Mouse (Mus musculus): ENCODE results near the gene Gm10570. TPM values are rescaled to one million over a fixed set of nuclear protein-coding genes. Genes with fewer than 3 reads are reported as not detected.

Gene Gm10570
- total and polyA plus RNA-seq, 2 experiments from 2014 or later: 1.3 to 4.5 TPM

DNA sequence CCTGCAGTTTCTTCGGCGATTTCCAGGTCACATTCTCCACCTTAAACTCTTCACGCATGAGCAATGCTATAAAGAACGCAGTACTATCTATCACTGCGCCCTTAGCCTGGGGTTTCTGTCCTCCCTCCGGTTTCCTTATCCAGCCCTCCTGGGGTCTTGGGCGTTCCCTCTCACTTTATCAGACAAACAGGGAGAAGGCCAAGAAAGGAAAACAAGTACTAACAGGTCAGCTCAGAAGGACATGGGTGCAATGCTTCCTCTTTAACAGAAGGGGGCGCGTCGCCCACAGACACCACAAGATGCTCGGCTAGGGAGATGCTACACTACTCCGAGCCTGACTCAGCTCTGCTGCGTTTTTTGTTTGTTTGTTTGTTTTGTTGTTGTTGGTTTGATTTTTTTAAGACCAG, 11.3 kb downstream of the Gm10570 start:
- Histone ChIP-seq H3K36me3 (ENCODE audit: insufficient read depth, low read length) (no peaks in the 10 kb centered on the region), H3K4me3 (ENCODE audit: low read length) (no peak overlapping the region), H3K9ac (replicated peaks; ENCODE audit: low read length) (no peak overlapping the region), H3K27ac (no peak overlapping the region), H3K9me3 (ENCODE audit: low read length) (no peaks in the 10 kb centered on the region), H3K27me3 (ENCODE audit: insufficient read depth, low read length) (no peaks in the 10 kb centered on the region), H3K4me1 (ENCODE audit: insufficient read depth, low read length) (no peaks in the 10 kb centered on the region; the same call in 1 of the 2 replicates), H3K4me2 (ENCODE audit: low read depth, low read length) (no peak overlapping the region)
- peak; percentile 82 for TF ChIP-seq CTCF (IDR thresholded peaks at IDR 0.05; ENCODE audit: low read depth)
- 18% methylated on average over 13 of the region's 13 CpGs for WGBS
- ATAC-seq (no peak), DNase-seq (ENCODE audit: low spot score) (peak; percentile 69)

- H3K4me2 ChIP-seq (ENCODE audit: low read depth, low read length): no peak overlapping the region
- no peak for DNase-seq (ENCODE audit: low spot score)
- ATAC-seq: no peak
- H3K36me3 ChIP-seq (ENCODE audit: insufficient read depth, low read length): no peaks in the 10 kb centered on the region
- H3K9me3 ChIP-seq (ENCODE audit: low read length): no peaks in the 10 kb centered on the region
- no peak for TF ChIP-seq CTCF (IDR thresholded peaks at IDR 0.05; ENCODE audit: low read depth)
- H3K9ac ChIP-seq (replicated peaks; ENCODE audit: low read length): no peak overlapping the region
- 83% methylated on average over 13 of the region's 13 CpGs for WGBS
- H3K4me3 ChIP-seq (ENCODE audit: low read length): no peak overlapping the region
- no peaks in the 10 kb centered on the region; the same call in 1 of the 2 replicates for H3K4me1 ChIP-seq (ENCODE audit: insufficient read depth, low read length)
- no peak overlapping the region for H3K27ac ChIP-seq
- no peaks in the 10 kb centered on the region for H3K27me3 ChIP-seq (ENCODE audit: insufficient read depth, low read length)
Measured at GRCm38 (mm10) chr4:130296243-130296965, 12.1 kb downstream of the Gm10570 start.

DNA sequence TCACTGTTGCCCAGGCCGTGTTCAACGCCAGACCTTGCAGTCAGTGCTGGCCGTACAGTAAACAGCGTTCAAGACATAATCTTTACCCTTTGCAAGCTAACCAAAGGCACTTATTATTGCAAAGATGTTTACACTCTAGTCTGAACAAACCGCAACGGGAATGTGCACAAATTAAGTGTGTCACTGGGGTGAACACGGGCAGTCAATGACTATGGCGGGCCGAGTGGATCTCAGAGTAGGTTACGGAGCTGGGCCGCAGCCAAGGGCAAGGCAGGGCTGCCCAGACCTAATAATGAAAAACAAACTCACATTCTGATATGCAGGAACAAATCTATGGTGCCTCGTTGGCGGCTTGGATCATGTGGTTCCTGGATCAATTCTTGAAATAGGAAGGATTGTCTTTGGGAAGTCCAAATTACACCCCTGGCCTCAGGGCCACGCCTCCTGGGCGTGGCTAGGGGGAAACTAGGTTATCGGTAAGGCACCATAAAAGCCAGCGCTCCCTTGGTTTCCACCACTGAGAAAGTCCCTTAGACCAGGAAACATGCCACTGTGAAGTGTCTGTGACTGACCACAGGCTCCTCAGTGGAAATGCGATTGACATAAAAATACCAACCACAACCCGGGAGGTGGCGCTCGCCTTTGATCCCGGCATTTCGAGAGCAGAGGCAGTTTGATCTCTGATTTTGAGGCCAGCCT, 13.3 kb downstream of the Gm10570 start:
- no peak for DNase-seq (ENCODE audit: low spot score)
- Histone ChIP-seq H3K4me3 (ENCODE audit: low read length) (no peak overlapping the region), H3K27ac (no peak overlapping the region), H3K36me3 (ENCODE audit: insufficient read depth, low read length) (no peaks in the 10 kb centered on the region), H3K9ac (replicated peaks; ENCODE audit: low read length) (no peak overlapping the region), H3K27me3 (ENCODE audit: insufficient read depth, low read length) (no peaks in the 10 kb centered on the region), H3K4me2 (ENCODE audit: low read depth, low read length) (no peak overlapping the region), H3K9me3 (ENCODE audit: low read length) (no peaks in the 10 kb centered on the region), H3K4me1 (ENCODE audit: insufficient read depth, low read length) (no peaks in the 10 kb centered on the region; the same call in 1 of the 2 replicates)
- ATAC-seq: no peak
- TF ChIP-seq CTCF (IDR thresholded peaks at IDR 0.05; ENCODE audit: low read depth): peak; percentile 20; the same call in 1 of the 2 replicates
- WGBS: 53% methylated on average over 23 of the region's 23 CpGs

GRCm38 (mm10) chr4:130294513-130294912, 14.0 kb downstream of the Gm10570 start:
- no peak for DNase-seq (ENCODE audit: low spot score)
- 83% methylated on average over 8 of the region's 8 CpGs for WGBS
- no peak for ATAC-seq
- no peak for TF ChIP-seq CTCF (IDR thresholded peaks at IDR 0.05; ENCODE audit: low read depth)
- H3K9ac ChIP-seq (replicated peaks; ENCODE audit: low read length): no peak overlapping the region
- H3K4me1 ChIP-seq (ENCODE audit: insufficient read depth, low read length): no peaks in the 10 kb centered on the region; the same call in 1 of the 2 replicates
- no peak overlapping the region for H3K4me2 ChIP-seq (ENCODE audit: low read depth, low read length)
- no peaks in the 10 kb centered on the region for H3K27me3 ChIP-seq (ENCODE audit: insufficient read depth, low read length)
- H3K4me3 ChIP-seq (ENCODE audit: low read length): no peak overlapping the region
- H3K36me3 ChIP-seq (ENCODE audit: insufficient read depth, low read length): no peaks in the 10 kb centered on the region
- no peaks in the 10 kb centered on the region for H3K9me3 ChIP-seq (ENCODE audit: low read length)
- H3K27ac ChIP-seq: no peak overlapping the region

DNA sequence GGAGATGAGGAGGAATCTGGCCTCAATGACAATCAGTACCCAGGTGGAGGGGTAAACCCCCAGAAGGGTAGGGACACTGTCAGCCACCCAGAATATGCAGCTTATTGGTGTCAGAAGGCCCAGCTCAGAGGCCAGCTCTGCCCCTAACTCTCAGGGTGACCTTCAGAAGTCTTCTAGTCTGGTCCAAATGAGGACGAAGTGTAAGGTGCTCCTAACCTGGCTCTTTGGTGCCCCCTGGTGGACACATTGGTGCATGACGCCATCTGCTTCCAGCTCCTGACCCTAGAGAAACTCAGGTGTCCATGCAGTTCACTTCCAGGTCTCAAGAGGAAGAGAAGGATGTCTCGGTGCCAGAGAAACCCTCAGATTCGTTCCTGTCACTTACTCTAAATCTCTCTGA, 16.2 kb downstream of the Gm10570 start:
- DNase-seq (ENCODE audit: low spot score): peak; percentile 88
- Histone ChIP-seq H3K27ac (no peak overlapping the region), H3K27me3 (ENCODE audit: insufficient read depth, low read length) (no peaks in the 10 kb centered on the region), H3K9me3 (ENCODE audit: low read length) (no peaks in the 10 kb centered on the region), H3K4me2 (ENCODE audit: low read depth, low read length) (no peak overlapping the region), H3K36me3 (ENCODE audit: insufficient read depth, low read length) (no peaks in the 10 kb centered on the region), H3K4me1 (ENCODE audit: insufficient read depth, low read length) (no peaks in the 10 kb centered on the region), H3K9ac (replicated peaks; ENCODE audit: low read length) (no peak overlapping the region), H3K4me3 (ENCODE audit: low read length) (no peak overlapping the region)
- peak; percentile 61; the same call in 1 of the 2 replicates for ATAC-seq
- WGBS: 6% methylated on average over 4 of the region's 4 CpGs
- TF ChIP-seq CTCF (IDR thresholded peaks at IDR 0.05; ENCODE audit: low read depth): peak; percentile 98

- H3K9me3 ChIP-seq (ENCODE audit: low read length): no peaks in the 10 kb centered on the region
- no peaks in the 10 kb centered on the region for H3K36me3 ChIP-seq (ENCODE audit: insufficient read depth, low read length)
- DNase-seq (ENCODE audit: low spot score) (no peak), ATAC-seq (no peak)
- H3K4me2 ChIP-seq (ENCODE audit: low read depth, low read length): no peak overlapping the region
- no peaks in the 10 kb centered on the region for H3K4me1 ChIP-seq (ENCODE audit: insufficient read depth, low read length)
- TF ChIP-seq CTCF (IDR thresholded peaks at IDR 0.05; ENCODE audit: low read depth): no peak
- H3K27ac ChIP-seq: no peak overlapping the region
- H3K27me3 ChIP-seq (ENCODE audit: insufficient read depth, low read length): no peaks in the 10 kb centered on the region
- H3K4me3 ChIP-seq (ENCODE audit: low read length): no peak overlapping the region
- 78% methylated on average over 3 of the region's 3 CpGs for WGBS
- no peak overlapping the region for H3K9ac ChIP-seq (replicated peaks; ENCODE audit: low read length)
Measured at GRCm38 (mm10) chr4:130289824-130290223, 18.6 kb downstream of the Gm10570 start.

DNA sequence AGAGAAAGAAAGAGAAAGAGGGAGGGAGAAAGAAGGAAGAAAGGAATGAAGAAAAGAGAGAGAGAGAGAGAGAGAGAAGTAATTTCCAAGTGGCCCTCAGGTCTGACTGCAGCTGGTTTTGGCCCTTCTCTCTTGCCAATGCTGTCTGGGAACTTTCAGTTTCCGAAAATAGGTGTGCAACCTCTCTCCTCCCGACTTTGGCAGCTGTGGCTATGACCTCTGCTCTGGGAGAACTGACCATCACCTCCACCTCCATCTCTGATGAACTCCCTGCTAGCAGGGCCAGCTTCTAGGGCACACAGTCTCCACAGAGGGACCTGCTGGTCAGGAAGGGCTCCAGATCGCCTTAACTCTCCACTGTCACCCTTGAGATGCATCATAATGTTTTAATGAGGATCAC, 21.9 kb downstream of the Gm10570 start:
- no peak overlapping the region for H3K4me3 ChIP-seq (ENCODE audit: low read length)
- DNase-seq (ENCODE audit: low spot score) (no peak), ATAC-seq (no peak)
- H3K9me3 ChIP-seq (ENCODE audit: low read length): no peaks in the 10 kb centered on the region
- no peaks in the 10 kb centered on the region for H3K36me3 ChIP-seq (ENCODE audit: insufficient read depth, low read length)
- 61% methylated on average over 3 of the region's 3 CpGs for WGBS
- H3K27me3 ChIP-seq (ENCODE audit: insufficient read depth, low read length): no peaks in the 10 kb centered on the region
- no peak overlapping the region for H3K9ac ChIP-seq (replicated peaks; ENCODE audit: low read length)
- no peaks in the 10 kb centered on the region for H3K4me1 ChIP-seq (ENCODE audit: insufficient read depth, low read length)
- H3K4me2 ChIP-seq (ENCODE audit: low read depth, low read length): no peak overlapping the region
- no peak for TF ChIP-seq CTCF (IDR thresholded peaks at IDR 0.05; ENCODE audit: low read depth)
- H3K27ac ChIP-seq: no peak overlapping the region
